Mouse (Mus musculus) stomach, postnatal 0 days (tissue): ENCODE data around the gene Tomm40l.

Experiments
- CTCF ChIP-seq: IDR thresholded peaks from 2 replicates; pipeline ENCODE4 v1.5.1; 2016; ENCODE audit warnings: antibody characterized with exemption, low read depth, mild to moderate bottlenecking, moderate library complexity
- EP300 ChIP-seq: optimal IDR thresholded peaks from 2 replicates; pipeline ENCODE3; 2016; ENCODE audit warnings: antibody characterized with exemption

DNA sequence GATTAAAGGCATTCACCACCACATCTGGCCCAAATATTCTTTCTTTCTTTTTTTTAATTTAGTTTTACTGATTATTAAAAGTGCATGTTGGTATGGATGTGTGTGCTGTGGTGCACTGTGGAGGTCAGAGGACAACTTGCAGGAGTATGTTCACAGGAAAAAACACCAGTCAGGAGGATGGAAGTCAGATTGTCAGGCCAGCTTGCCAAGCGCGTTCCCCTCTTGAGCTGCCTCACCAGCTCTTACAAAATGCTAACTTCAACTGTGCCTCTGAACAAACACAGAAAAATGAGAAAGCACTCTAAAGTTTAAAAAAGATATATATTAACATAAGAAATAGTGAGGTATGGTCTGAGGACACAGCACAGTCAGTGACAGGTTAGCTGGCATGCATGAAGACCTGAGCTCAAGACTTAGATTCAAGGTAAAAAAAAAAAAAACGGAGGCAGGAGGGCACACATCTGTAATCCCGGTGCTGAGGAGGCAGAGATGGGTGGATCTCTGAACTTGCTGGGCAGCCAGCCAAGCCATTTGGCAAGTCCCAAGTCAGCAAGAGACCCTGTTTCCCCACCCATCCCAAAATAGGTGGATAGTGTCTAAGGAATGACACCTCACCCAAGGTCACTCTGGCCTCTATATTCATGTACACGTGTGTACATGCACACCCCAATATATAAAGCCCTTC lies 42.7 kb downstream of the Tomm40l start:
- TF ChIP-seq CTCF (no peak), EP300 (no peak)
